Mouse (Mus musculus) forelimb bud, embryonic 11.5 days (tissue): ENCODE results near the gene Rrp1.
A peak's percentile ranks its signal among the peaks of the same experiment; 100 is the strongest.

Source experiments
- DNase-seq: peaks from one replicate; pipeline ENCODE4 v3.0.0-alpha.2; 2012; ENCODE audit warnings: low read depth, low spot score

Rrp1 gene

GRCm38 (mm10) chr10:78412319-78413151 is at the start of gene Rrp1:
Gene Rrp1, minus strand, starts transcription at chr10:78413043.
- peak; percentile 97 for DNase-seq

GRCm38 (mm10) chr10:78461767-78462166 is 48.9 kb upstream of the Rrp1 start:
- DNase-seq: no peak

GRCm38 (mm10) chr10:78460463-78460862 is 47.6 kb upstream of the Rrp1 start:
- no peak for DNase-seq

GRCm38 (mm10) chr10:78458348-78459111 is 45.7 kb upstream of the Rrp1 start:
- no peak for DNase-seq

- DNase-seq: no peak
Observed at GRCm38 (mm10) chr10:78457495-78458347, 44.9 kb upstream of the Rrp1 start.

- DNase-seq: no peak
Observed at GRCm38 (mm10) chr10:78456696-78457095, 43.9 kb upstream of the Rrp1 start.

GRCm38 (mm10) chr10:78452641-78453040 is 39.8 kb upstream of the Rrp1 start:
- no peak for DNase-seq

GRCm38 (mm10) chr10:78450761-78451160 is 37.9 kb upstream of the Rrp1 start:
- DNase-seq: no peak

GRCm38 (mm10) chr10:78447396-78447795 is 34.6 kb upstream of the Rrp1 start:
- DNase-seq: no peak

GRCm38 (mm10) chr10:78446195-78446594 is 33.4 kb upstream of the Rrp1 start:
- no peak for DNase-seq

- no peak for DNase-seq
Observed at GRCm38 (mm10) chr10:78442292-78442691, 29.4 kb upstream of the Rrp1 start.

GRCm38 (mm10) chr10:78441606-78442005 is 28.8 kb upstream of the Rrp1 start:
- DNase-seq: no peak

- DNase-seq: no peak
Observed at GRCm38 (mm10) chr10:78440812-78441211, 28.0 kb upstream of the Rrp1 start.

GRCm38 (mm10) chr10:78439990-78440389 is 27.1 kb upstream of the Rrp1 start:
- no peak for DNase-seq

- DNase-seq: no peak
Observed at GRCm38 (mm10) chr10:78439550-78439949, 26.7 kb upstream of the Rrp1 start.

- DNase-seq: peak; percentile 61
Observed at GRCm38 (mm10) chr10:78438094-78438493, 25.3 kb upstream of the Rrp1 start.

- DNase-seq: no peak
Observed at GRCm38 (mm10) chr10:78432853-78433252, 20.0 kb upstream of the Rrp1 start.

- no peak for DNase-seq
Observed at GRCm38 (mm10) chr10:78429776-78430175, 16.9 kb upstream of the Rrp1 start.

- DNase-seq: no peak
Observed at GRCm38 (mm10) chr10:78429180-78429579, 16.3 kb upstream of the Rrp1 start.

- DNase-seq: no peak
Observed at GRCm38 (mm10) chr10:78428070-78428469, 15.2 kb upstream of the Rrp1 start.

- no peak for DNase-seq
Observed at GRCm38 (mm10) chr10:78426117-78426735, 13.4 kb upstream of the Rrp1 start.
